Mouse (Mus musculus) CH12.LX (cell line): Measurements from ENCODE around the gene Mapkapk2.

ENCODE experiments used
- BHLHE40 ChIP-seq: IDR thresholded peaks from 2 replicates; pipeline ENCODE4 v1.6.1; 2011; ENCODE audit warnings: mild to moderate bottlenecking, low read depth, low read length, improper control_type of control experiment
- CHD2 ChIP-seq: IDR thresholded peaks from 2 replicates; pipeline ENCODE4 v1.6.1; 2011; ENCODE audit warnings: low read length, improper control_type of control experiment
- CTCF ChIP-seq, 2 experiments: IDR thresholded peaks in 1 of 2; conservative IDR thresholded peaks in 1 of 2; 2 replicates each; pipeline ENCODE4 v1.5.1; 2011 to 2012; ENCODE audit warnings: low read depth in 2 of 2, low read length in 2 of 2, improper control_type of control experiment in 1 of 2, inconsistent platforms in 1 of 2, mild to moderate bottlenecking in 1 of 2, moderate library complexity in 1 of 2
- JUN ChIP-seq: IDR thresholded peaks from 2 replicates; pipeline ENCODE4 v1.6.1; 2011; ENCODE audit warnings: low read depth, mild to moderate bottlenecking, low read length, improper control_type of control experiment, moderate library complexity; ENCODE audit not compliant: insufficient read depth
- MAFK ChIP-seq: IDR thresholded peaks from 2 replicates; pipeline ENCODE4 v1.6.1; 2011; ENCODE audit warnings: low read length, improper control_type of control experiment; ENCODE audit not compliant: insufficient replicate concordance
- MAZ ChIP-seq: IDR thresholded peaks from 2 replicates; pipeline ENCODE4 v1.6.1; 2012; ENCODE audit warnings: low read depth, mild to moderate bottlenecking, inconsistent platforms, low read length, improper control_type of control experiment, moderate library complexity
- MEF2A ChIP-seq: IDR thresholded peaks from 2 replicates; pipeline ENCODE4 v1.6.1; 2014; ENCODE audit warnings: low read depth, mild to moderate bottlenecking, inconsistent platforms, low read length, improper control_type of control experiment, borderline replicate concordance
- NRF1 ChIP-seq: IDR thresholded peaks from 2 replicates; pipeline ENCODE4 v1.6.1; 2014; ENCODE audit warnings: low read depth, mild to moderate bottlenecking, inconsistent platforms, low read length, improper control_type of control experiment, moderate library complexity
- POLR2A ChIP-seq: IDR thresholded peaks from 2 replicates; pipeline ENCODE4 v1.6.1; 2011; ENCODE audit warnings: low read depth, mild to moderate bottlenecking, improper control_type of control experiment, low read length
- RCOR1 ChIP-seq: conservative IDR thresholded peaks from 2 replicates; pipeline ENCODE4 v1.6.1; 2012; ENCODE audit warnings: low read depth, mild to moderate bottlenecking, inconsistent platforms, low read length, improper control_type of control experiment
- TCF12 ChIP-seq: IDR thresholded peaks from 2 replicates; pipeline ENCODE4 v1.6.1; 2014; ENCODE audit warnings: low read depth, mild to moderate bottlenecking, inconsistent platforms, low read length, improper control_type of control experiment
- UBTF ChIP-seq: IDR thresholded peaks from 2 replicates; pipeline ENCODE4 v1.6.1; 2012; ENCODE audit warnings: low read depth, mild to moderate bottlenecking, inconsistent platforms, low read length, improper control_type of control experiment, moderate library complexity
- ZKSCAN1 ChIP-seq: IDR thresholded peaks from 2 replicates; pipeline ENCODE4 v1.6.1; 2012; ENCODE audit warnings: low read depth, inconsistent platforms, low read length, improper control_type of control experiment, borderline replicate concordance
- ZNF384 ChIP-seq: IDR thresholded peaks from 2 replicates; pipeline ENCODE4 v1.6.1; 2012; ENCODE audit warnings: low read depth, low read length, improper control_type of control experiment, inconsistent platforms

- no peak for TF ChIP-seq TCF12
- no peak for TF ChIP-seq CTCF (conservative IDR thresholded peaks at IDR 0.05 in 1 of 2, IDR thresholded peaks at IDR 0.05 in 1 of 2; ENCODE audit: low read depth in 2 of 2, low read length in 2 of 2)
- no peak for TF ChIP-seq POLR2A
- TF ChIP-seq MAZ: no peak
- TF ChIP-seq BHLHE40: no peak
- TF ChIP-seq RCOR1: no peak
- no peak for TF ChIP-seq JUN
- no peak for TF ChIP-seq MEF2A
- no peak for TF ChIP-seq NRF1
- TF ChIP-seq MAFK: no peak
- TF ChIP-seq CHD2: no peak
- no peak for TF ChIP-seq UBTF
- no peak for TF ChIP-seq ZNF384
- TF ChIP-seq ZKSCAN1: no peak
Measured at GRCm38 (mm10) chr1:131137111-131137510, 39.5 kb upstream of the Mapkapk2 start.
